Mouse (Mus musculus): Measurements from ENCODE around the gene Hmg20b.

DNA sequence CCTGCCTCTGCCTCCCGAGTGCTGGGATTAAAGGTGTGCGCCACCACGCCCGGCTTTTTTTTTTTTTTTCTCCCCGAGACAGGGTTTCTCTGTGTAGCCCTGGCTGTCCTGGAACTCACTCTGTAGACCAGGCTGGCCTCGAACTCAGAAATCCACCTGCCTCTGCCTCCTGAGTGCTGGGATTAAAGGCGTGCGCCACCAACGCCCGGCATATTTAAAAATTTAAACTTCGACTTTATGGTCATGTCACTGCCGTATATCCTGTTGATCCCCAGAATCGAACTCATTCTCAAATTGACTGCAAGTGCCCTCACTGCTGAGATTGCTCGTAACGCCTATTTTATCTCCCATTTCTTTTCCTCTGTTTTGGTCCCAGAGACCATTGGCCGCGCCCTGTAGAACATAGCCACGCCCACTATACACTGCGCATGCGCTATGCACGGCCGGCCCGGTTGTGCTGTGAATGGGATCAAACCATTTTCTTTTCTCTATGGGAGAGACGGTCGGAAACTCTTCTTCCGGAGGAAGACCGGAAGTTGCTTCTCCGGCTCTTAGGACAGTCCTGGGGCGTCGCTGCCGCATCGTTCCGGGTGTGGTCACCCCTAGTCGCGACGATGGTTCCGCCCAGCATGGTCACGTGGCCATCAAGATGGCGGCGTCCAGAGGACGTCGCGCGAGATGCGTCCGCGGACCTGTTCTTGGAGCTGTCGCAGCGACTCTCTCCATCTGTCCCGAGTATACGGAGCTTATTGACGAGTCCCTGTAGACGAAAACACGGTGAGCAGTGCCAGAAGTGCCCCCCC lies 33.7 kb upstream of the Hmg20b start, which contains the start of the genes Dohh and Gm48551:
- peak; percentile 86 for TF ChIP-seq HCFC1 (IDR thresholded peaks at IDR 0.05; ENCODE audit: borderline replicate concordance, insufficient read depth, low read length)
- TF ChIP-seq ZNF384 (IDR thresholded peaks at IDR 0.05; ENCODE audit: low read depth, low read length): no peak
- peak; percentile 92 for TF ChIP-seq CHD2 (IDR thresholded peaks at IDR 0.05; ENCODE audit: low read depth, low read length)
- TF ChIP-seq MAFK (IDR thresholded peaks at IDR 0.05; ENCODE audit: insufficient read depth, low read depth, low read length): no peak
